Mouse (Mus musculus) liver, adult 2 months (tissue): Measurements from ENCODE around the gene Eif3k.
"Not testable (repeated sequence)": the region's sequence is repeated elsewhere in the genome, so short reads cannot be mapped to it uniquely, and the experiment has no call there.

ENCODE experiments used
- CTCF ChIP-seq: fragments of 200-500 bp; IDR thresholded peaks from 2 replicates; pipeline ENCODE4 v1.5.1; 2011; ENCODE audit warnings: low read depth, low read length, control low read depth
- POLR2A ChIP-seq: fragments of 200-500 bp; IDR thresholded peaks from 2 replicates; pipeline ENCODE4 v1.6.1; 2011; ENCODE audit warnings: low read length, control low read depth; ENCODE audit not compliant: insufficient read depth; ENCODE audit errors: extremely low read depth

GRCm38 (mm10) chr7:28968120-28968519, 13.5 kb downstream of the Eif3k start:
- TF ChIP-seq POLR2A, CTCF: not testable (repeated sequence)
